Mouse (Mus musculus): Measurements from ENCODE around the gene Slc25a15. TPM values are rescaled to one million over a fixed set of nuclear protein-coding genes. Genes with fewer than 3 reads are reported as not detected.

Slc25a15 gene
- 14.6 and 16.4 TPM in 2 replicates for polyA plus RNA-seq (2014; fragmentation: Nextera tagmentation; extraction: Ambion mirVana)

- DNase-seq (ENCODE audit: low spot score, missing footprints) = peak; percentile 99
- Histone ChIP-seq H3K9ac (ENCODE audit: low read length) (peak within 1 kb of the TSS; percentile 69), H3K36me3 (ENCODE audit: control insufficient read depth, insufficient read depth, low read length) (no peaks in the 10 kb centered on the region), H3K4me1 (ENCODE audit: control insufficient read depth, insufficient read depth, low read length) (no peaks in the 10 kb centered on the region), H3K4me3 (ENCODE audit: low read depth, low read length) (peak within 1 kb of the TSS; percentile 59), H3K4me2 (peak within 1 kb of the TSS; percentile 63), H3K9me3 (ENCODE audit: control insufficient read depth, low read length) (no peaks in the 10 kb centered on the region), H3K27me3 (ENCODE audit: control insufficient read depth, insufficient read depth, low read length) (no peaks in the 10 kb centered on the region), H3K27ac (ENCODE audit: low read depth, low read length) (peak within 1 kb of the TSS; percentile 22)
- under 1% methylated on average over 57 of the region's 77 CpGs for WGBS
- ATAC-seq (ENCODE audit: low FRiP score) = peak; percentile 95
Measured at GRCm38 (mm10) chr8:22398142-22398951, at the start of gene Slc25a15. TSS of gene Slc25a15 (minus strand) at chr8:22398597.

GRCm38 (mm10) chr8:22411971-22412370, 13.6 kb upstream of the Slc25a15 start:
- Histone ChIP-seq H3K4me3 (ENCODE audit: low read depth, low read length) (peak overlapping the region; percentile 81), H3K4me1 (ENCODE audit: control insufficient read depth, insufficient read depth, low read length) (peaks cover 10% of the 10 kb centered on the region), H3K27me3 (ENCODE audit: control insufficient read depth, insufficient read depth, low read length) (no peaks in the 10 kb centered on the region), H3K9ac (ENCODE audit: low read length) (peak overlapping the region; percentile 93), H3K4me2 (peak overlapping the region; percentile 85), H3K36me3 (ENCODE audit: control insufficient read depth, insufficient read depth, low read length) (no peaks in the 10 kb centered on the region), H3K27ac (ENCODE audit: low read depth, low read length) (no peak overlapping the region; the same call in 1 of the 2 replicates), H3K9me3 (ENCODE audit: control insufficient read depth, low read length) (no peaks in the 10 kb centered on the region)
- DNase-seq (ENCODE audit: low spot score, missing footprints) (no peak), ATAC-seq (ENCODE audit: low FRiP score) (no peak)
- 25% methylated on average over 8 of the region's 8 CpGs for WGBS

- DNase-seq (ENCODE audit: low spot score, missing footprints) (peak; percentile 98), ATAC-seq (ENCODE audit: low FRiP score) (peak; percentile 92)
- Histone ChIP-seq H3K9me3 (ENCODE audit: control insufficient read depth, low read length) (no peaks in the 10 kb centered on the region), H3K4me3 (ENCODE audit: low read depth, low read length) (peak within 1 kb of the TSS; percentile 81), H3K36me3 (ENCODE audit: control insufficient read depth, insufficient read depth, low read length) (no peaks in the 10 kb centered on the region), H3K27me3 (ENCODE audit: control insufficient read depth, insufficient read depth, low read length) (no peaks in the 10 kb centered on the region), H3K9ac (ENCODE audit: low read length) (peak within 1 kb of the TSS; percentile 93), H3K4me2 (peak within 1 kb of the TSS; percentile 85), H3K4me1 (ENCODE audit: control insufficient read depth, insufficient read depth, low read length) (peaks cover 10% of the 10 kb centered on the region), H3K27ac (ENCODE audit: low read depth, low read length) (peak within 1 kb of the TSS; percentile 57)
- WGBS = under 1% methylated on average over 25 of the region's 25 CpGs
Measured at GRCm38 (mm10) chr8:22411282-22411702, 12.9 kb upstream of the Slc25a15 start, which contains the start of gene Mrps31. TSS of gene Mrps31 (plus strand) at chr8:22411361.

GRCm38 (mm10) chr8:22410688-22411281, 12.4 kb upstream of the Slc25a15 start:
- Histone ChIP-seq H3K4me3 (ENCODE audit: low read depth, low read length) (peak overlapping the region; percentile 81), H3K4me2 (peak overlapping the region; percentile 85), H3K9ac (ENCODE audit: low read length) (peak overlapping the region; percentile 93), H3K36me3 (ENCODE audit: control insufficient read depth, insufficient read depth, low read length) (no peaks in the 10 kb centered on the region), H3K27ac (ENCODE audit: low read depth, low read length) (peak overlapping the region; percentile 14), H3K9me3 (ENCODE audit: control insufficient read depth, low read length) (no peaks in the 10 kb centered on the region), H3K27me3 (ENCODE audit: control insufficient read depth, insufficient read depth, low read length) (no peaks in the 10 kb centered on the region), H3K4me1 (ENCODE audit: control insufficient read depth, insufficient read depth, low read length) (peaks cover 10% of the 10 kb centered on the region)
- DNase-seq (ENCODE audit: low spot score, missing footprints) (no peak), ATAC-seq (ENCODE audit: low FRiP score) (no peak)
- WGBS = 19% methylated on average over 16 of the region's 16 CpGs

- 78% methylated on average over 6 of the region's 6 CpGs for WGBS
- DNase-seq (ENCODE audit: low spot score, missing footprints) = no peak
Measured at GRCm38 (mm10) chr8:22405733-22406132, 7.3 kb upstream of the Slc25a15 start.

GRCm38 (mm10) chr8:22403235-22403634, 4.8 kb upstream of the Slc25a15 start:
- Histone ChIP-seq H3K27ac (ENCODE audit: low read depth, low read length) (no peak overlapping the region), H3K4me1 (ENCODE audit: control insufficient read depth, insufficient read depth, low read length) (no peaks in the 10 kb centered on the region), H3K9ac (ENCODE audit: low read length) (no peak overlapping the region), H3K27me3 (ENCODE audit: control insufficient read depth, insufficient read depth, low read length) (no peaks in the 10 kb centered on the region), H3K9me3 (ENCODE audit: control insufficient read depth, low read length) (no peaks in the 10 kb centered on the region), H3K4me3 (ENCODE audit: low read depth, low read length) (no peak overlapping the region), H3K4me2 (no peak overlapping the region), H3K36me3 (ENCODE audit: control insufficient read depth, insufficient read depth, low read length) (no peaks in the 10 kb centered on the region)
- 96% methylated on average over 2 of the region's 2 CpGs for WGBS
- DNase-seq (ENCODE audit: low spot score, missing footprints) (no peak), ATAC-seq (ENCODE audit: low FRiP score) (no peak)

More at GRCm38 (mm10) chr8:22405733-22406132, 7.3 kb upstream of the Slc25a15 start:
- no peak overlapping the region for H3K4me3 ChIP-seq (ENCODE audit: low read depth, low read length)
- no peaks in the 10 kb centered on the region for H3K36me3 ChIP-seq (ENCODE audit: control insufficient read depth, insufficient read depth, low read length)
- no peak overlapping the region for H3K4me2 ChIP-seq
- H3K4me1 ChIP-seq (ENCODE audit: control insufficient read depth, insufficient read depth, low read length) = peaks cover 2% of the 10 kb centered on the region
- H3K27me3 ChIP-seq (ENCODE audit: control insufficient read depth, insufficient read depth, low read length) = no peaks in the 10 kb centered on the region
- ATAC-seq (ENCODE audit: low FRiP score) = no peak
- no peaks in the 10 kb centered on the region for H3K9me3 ChIP-seq (ENCODE audit: control insufficient read depth, low read length)
- H3K27ac ChIP-seq (ENCODE audit: low read depth, low read length) = no peak overlapping the region
- no peak overlapping the region for H3K9ac ChIP-seq (ENCODE audit: low read length)

- ATAC-seq (ENCODE audit: low FRiP score) = no peak
- WGBS = 91% methylated on average over 4 of the region's 4 CpGs
Measured at GRCm38 (mm10) chr8:22400593-22400992, 2.2 kb upstream of the Slc25a15 start.

GRCm38 (mm10) chr8:22399285-22399880, 986 bp upstream of the Slc25a15 start:
- Histone ChIP-seq H3K27ac (ENCODE audit: low read depth, low read length) (no peak overlapping the region), H3K9ac (ENCODE audit: low read length) (no peak overlapping the region; the same call in 1 of the 2 replicates), H3K9me3 (ENCODE audit: control insufficient read depth, low read length) (no peaks in the 10 kb centered on the region), H3K4me2 (no peak overlapping the region; the same call in 1 of the 2 replicates), H3K4me3 (ENCODE audit: low read depth, low read length) (no peak overlapping the region; the same call in 1 of the 2 replicates), H3K4me1 (ENCODE audit: control insufficient read depth, insufficient read depth, low read length) (no peaks in the 10 kb centered on the region), H3K36me3 (ENCODE audit: control insufficient read depth, insufficient read depth, low read length) (no peaks in the 10 kb centered on the region), H3K27me3 (ENCODE audit: control insufficient read depth, insufficient read depth, low read length) (no peaks in the 10 kb centered on the region)
- ATAC-seq (ENCODE audit: low FRiP score) (no peak), DNase-seq (ENCODE audit: low spot score, missing footprints) (no peak)
- WGBS = 92% methylated on average over 8 of the region's 8 CpGs

More at GRCm38 (mm10) chr8:22400593-22400992, 2.2 kb upstream of the Slc25a15 start:
- H3K4me2 ChIP-seq = no peak overlapping the region
- no peaks in the 10 kb centered on the region for H3K4me1 ChIP-seq (ENCODE audit: control insufficient read depth, insufficient read depth, low read length)
- no peaks in the 10 kb centered on the region for H3K27me3 ChIP-seq (ENCODE audit: control insufficient read depth, insufficient read depth, low read length)
- no peaks in the 10 kb centered on the region for H3K36me3 ChIP-seq (ENCODE audit: control insufficient read depth, insufficient read depth, low read length)
- no peaks in the 10 kb centered on the region for H3K9me3 ChIP-seq (ENCODE audit: control insufficient read depth, low read length)
- H3K9ac ChIP-seq (ENCODE audit: low read length) = no peak overlapping the region
- no peak overlapping the region for H3K4me3 ChIP-seq (ENCODE audit: low read depth, low read length)
- no peak overlapping the region for H3K27ac ChIP-seq (ENCODE audit: low read depth, low read length)
- DNase-seq (ENCODE audit: low spot score, missing footprints) = no peak

All from midbrain, embryonic 11.5 days (tissue).